Mouse (Mus musculus): ENCODE data around the gene Ankrd17. TPM values are rescaled to one million over a fixed set of nuclear protein-coding genes. Genes with fewer than 3 reads are reported as not detected.
A peak's percentile ranks its signal among the peaks of the same experiment; 100 is the strongest.

Ankrd17 gene
- total and polyA plus RNA-seq, 3 experiments, result 21.8 to 70.4 (median 64.5) TPM

GRCm38 (mm10) chr5:90224730-90225129 is 141.6 kb downstream of the Ankrd17 start:
- peak overlapping the region; percentile 80 for H3K27ac ChIP-seq
- no peaks in the 10 kb centered on the region; the same call in 1 of the 2 replicates for H3K36me3 ChIP-seq (ENCODE audit: control insufficient read depth, insufficient read depth, low read length)
- 77% methylated on average over 5 of the region's 5 CpGs for WGBS
- no peaks in the 10 kb centered on the region for H3K4me1 ChIP-seq (ENCODE audit: control insufficient read depth, insufficient read depth, low read length)
- no peak overlapping the region for H3K9ac ChIP-seq (ENCODE audit: low read depth, low read length)
- TF ChIP-seq POLR2A (IDR thresholded peaks at IDR 0.05; ENCODE audit: insufficient read depth, low read depth, low read length) (no peak), EP300 (IDR thresholded peaks at IDR 0.05; ENCODE audit: insufficient read depth, low read depth, low read length) (no peak), CTCF (IDR thresholded peaks at IDR 0.05) (no peak)
- H3K79me2 ChIP-seq (replicated peaks; ENCODE audit: control insufficient read depth, insufficient read depth, low read length), result no peaks in the 10 kb centered on the region
- no peaks in the 10 kb centered on the region for H3K27me3 ChIP-seq (ENCODE audit: control insufficient read depth, insufficient read depth, low read length)
- no peak for DNase-seq
- H3K4me3 ChIP-seq, result no peak overlapping the region; the same call in 1 of the 2 replicates
- intact Hi-C loops (cut with DNase I), result loop anchor here (1.0 to 5.0 kb wide), 2 partner anchors 58 to 142 kb away; partner anchors contain the start of gene Ankrd17

- Histone ChIP-seq H3K27ac (peak within 1 kb of the TSS; percentile 80), H3K4me1 (ENCODE audit: control insufficient read depth, insufficient read depth, low read length) (no peaks in the 10 kb centered on the region), H3K27me3 (ENCODE audit: control insufficient read depth, insufficient read depth, low read length) (no peaks in the 10 kb centered on the region), H3K9ac (ENCODE audit: low read depth, low read length) (peak within 1 kb of the TSS; percentile 72), H3K36me3 (ENCODE audit: control insufficient read depth, insufficient read depth, low read length) (no peaks in the 10 kb centered on the region), H3K79me2 (replicated peaks; ENCODE audit: control insufficient read depth, insufficient read depth, low read length) (no peaks in the 10 kb centered on the region), H3K4me3 (peak within 1 kb of the TSS; percentile 99)
- WGBS, result under 1% methylated on average over 62 of the region's 62 CpGs
- intact Hi-C loops (cut with DNase I), result loop anchor here (1.0 kb wide), 1 partner anchor 143 kb away; the partner anchor contains the start of gene Ankrd17
- peak; percentile 99 to 100 for DNase-seq
- TF ChIP-seq CTCF (IDR thresholded peaks at IDR 0.05) (peak; percentile 26; the same call in 1 of the 2 replicates), EP300 (IDR thresholded peaks at IDR 0.05; ENCODE audit: insufficient read depth, low read depth, low read length) (peak; percentile 97), POLR2A (IDR thresholded peaks at IDR 0.05; ENCODE audit: insufficient read depth, low read depth, low read length) (peak; percentile 93)
These were observed 142.6 kb downstream of the Ankrd17 start, which contains the start of gene Cox18 for GRCm38 (mm10) chr5:90223534-90224381. Gene Cox18, minus strand, starts transcription at chr5:90224001.

GRCm38 (mm10) chr5:90222937-90223336 is 143.4 kb downstream of the Ankrd17 start:
- Histone ChIP-seq H3K36me3 (ENCODE audit: control insufficient read depth, insufficient read depth, low read length) (no peaks in the 10 kb centered on the region), H3K27ac (no peak overlapping the region), H3K27me3 (ENCODE audit: control insufficient read depth, insufficient read depth, low read length) (no peaks in the 10 kb centered on the region), H3K9ac (ENCODE audit: low read depth, low read length) (peak overlapping the region; percentile 4; the same call in 1 of the 2 replicates), H3K4me3 (peak overlapping the region; percentile 99), H3K4me1 (ENCODE audit: control insufficient read depth, insufficient read depth, low read length) (no peaks in the 10 kb centered on the region), H3K79me2 (replicated peaks; ENCODE audit: control insufficient read depth, insufficient read depth, low read length) (no peaks in the 10 kb centered on the region)
- whole genome bisulfite sequencing, result 13% methylated on average over 3 of the region's 3 CpGs
- no peak for DNase-seq
- TF ChIP-seq EP300 (IDR thresholded peaks at IDR 0.05; ENCODE audit: insufficient read depth, low read depth, low read length) (no peak), CTCF (IDR thresholded peaks at IDR 0.05) (no peak), POLR2A (IDR thresholded peaks at IDR 0.05; ENCODE audit: insufficient read depth, low read depth, low read length) (no peak)
- intact Hi-C loops (cut with DNase I), result no loop called here

- TF ChIP-seq CTCF (IDR thresholded peaks at IDR 0.05), result no peak
- TF ChIP-seq POLR2A (IDR thresholded peaks at IDR 0.05; ENCODE audit: insufficient read depth, low read depth, low read length), result no peak
- TF ChIP-seq EP300 (IDR thresholded peaks at IDR 0.05; ENCODE audit: insufficient read depth, low read depth, low read length), result no peak
- Histone ChIP-seq H3K36me3 (ENCODE audit: control insufficient read depth, insufficient read depth, low read length) (no peaks in the 10 kb centered on the region), H3K4me1 (ENCODE audit: control insufficient read depth, insufficient read depth, low read length) (no peaks in the 10 kb centered on the region), H3K27me3 (ENCODE audit: control insufficient read depth, insufficient read depth, low read length) (no peaks in the 10 kb centered on the region), H3K4me3 (no peak overlapping the region), H3K79me2 (replicated peaks; ENCODE audit: control insufficient read depth, insufficient read depth, low read length) (no peaks in the 10 kb centered on the region), H3K9ac (ENCODE audit: low read depth, low read length) (no peak overlapping the region), H3K27ac (no peak overlapping the region)
- WGBS, result 89% methylated on average over 3 of the region's 3 CpGs
- intact Hi-C loops (cut with DNase I), result no loop called here
- no peak for DNase-seq
These were observed 148.6 kb downstream of the Ankrd17 start for GRCm38 (mm10) chr5:90217791-90218190.

- Histone ChIP-seq H3K4me1 (ENCODE audit: control insufficient read depth, insufficient read depth, low read length) (no peaks in the 10 kb centered on the region), H3K36me3 (ENCODE audit: control insufficient read depth, insufficient read depth, low read length) (no peaks in the 10 kb centered on the region), H3K27me3 (ENCODE audit: control insufficient read depth, insufficient read depth, low read length) (no peaks in the 10 kb centered on the region), H3K4me3 (no peak overlapping the region), H3K79me2 (replicated peaks; ENCODE audit: control insufficient read depth, insufficient read depth, low read length) (no peaks in the 10 kb centered on the region), H3K27ac (no peak overlapping the region), H3K9ac (ENCODE audit: low read depth, low read length) (no peak overlapping the region)
- DNase-seq, result no peak
- TF ChIP-seq CTCF (IDR thresholded peaks at IDR 0.05), result no peak
- TF ChIP-seq POLR2A (IDR thresholded peaks at IDR 0.05; ENCODE audit: insufficient read depth, low read depth, low read length), result no peak
- no peak for TF ChIP-seq EP300 (IDR thresholded peaks at IDR 0.05; ENCODE audit: insufficient read depth, low read depth, low read length)
- 93% methylated on average over 12 of the region's 12 CpGs for WGBS
- intact Hi-C loops (cut with DNase I), result no loop called here
These were observed 149.2 kb downstream of the Ankrd17 start for GRCm38 (mm10) chr5:90217226-90217625.

- no peaks in the 10 kb centered on the region for H3K79me2 ChIP-seq (replicated peaks; ENCODE audit: control insufficient read depth, insufficient read depth, low read length)
- no peak overlapping the region for H3K9ac ChIP-seq (ENCODE audit: low read depth, low read length)
- no peak overlapping the region for H3K27ac ChIP-seq
- no peaks in the 10 kb centered on the region for H3K4me1 ChIP-seq (ENCODE audit: control insufficient read depth, insufficient read depth, low read length)
- no peaks in the 10 kb centered on the region for H3K27me3 ChIP-seq (ENCODE audit: control insufficient read depth, insufficient read depth, low read length)
- no peaks in the 10 kb centered on the region for H3K36me3 ChIP-seq (ENCODE audit: control insufficient read depth, insufficient read depth, low read length)
- no peak overlapping the region for H3K4me3 ChIP-seq
- intact Hi-C loops (cut with DNase I), result no loop called here
- WGBS, result 95% methylated on average over 12 of the region's 12 CpGs
- no peak for DNase-seq
- TF ChIP-seq CTCF (IDR thresholded peaks at IDR 0.05) (no peak), EP300 (IDR thresholded peaks at IDR 0.05; ENCODE audit: insufficient read depth, low read depth, low read length) (no peak), POLR2A (IDR thresholded peaks at IDR 0.05; ENCODE audit: insufficient read depth, low read depth, low read length) (no peak)
These were observed 153.0 kb downstream of the Ankrd17 start for GRCm38 (mm10) chr5:90213356-90213755.
